Mouse (Mus musculus): ENCODE data around the gene Tfap4. TPM values are rescaled to one million over a fixed set of nuclear protein-coding genes. Genes with fewer than 3 reads are reported as not detected.

The Tfap4 gene
- polyA plus RNA-seq, 1 experiment, result 12.0 TPM

GRCm38 (mm10) chr16:4547611-4548010, 12.0 kb downstream of the Tfap4 start:
- TF ChIP-seq POLR2A (IDR thresholded peaks at IDR 0.05; ENCODE audit: control insufficient read depth, extremely low read depth, insufficient read depth, low read length, poor library complexity) (no peak), CTCF (IDR thresholded peaks at IDR 0.05; ENCODE audit: borderline replicate concordance, control insufficient read depth, extremely low read depth, insufficient read depth, low read length, poor library complexity) (no peak)
- peaks cover 2% of the 10 kb centered on the region; the same call in 1 of the 2 replicates for H3K4me1 ChIP-seq (replicated peaks; ENCODE audit: control insufficient read depth, insufficient read depth, low read length)
- no peaks in the 10 kb centered on the region for H3K27me3 ChIP-seq (ENCODE audit: control insufficient read depth, insufficient read depth, low read length)
- 94% methylated on average over 5 of the region's 5 CpGs for WGBS
- no peak for DNase-seq
- H3K4me3 ChIP-seq (ENCODE audit: control insufficient read depth, insufficient read depth, low read length), result no peak overlapping the region
- H3K36me3 ChIP-seq (ENCODE audit: control insufficient read depth, insufficient read depth, low read length), result peaks cover 15% of the 10 kb centered on the region
- H3K27ac ChIP-seq (ENCODE audit: control insufficient read depth, insufficient read depth, low read length), result no peak overlapping the region

- H3K27me3 ChIP-seq (ENCODE audit: control insufficient read depth, insufficient read depth, low read length), result no peaks in the 10 kb centered on the region
- H3K4me1 ChIP-seq (replicated peaks; ENCODE audit: control insufficient read depth, insufficient read depth, low read length), result no peaks in the 10 kb centered on the region; the same call in 1 of the 2 replicates
- H3K36me3 ChIP-seq (ENCODE audit: control insufficient read depth, insufficient read depth, low read length), result peaks cover 15% of the 10 kb centered on the region
- no peak for TF ChIP-seq POLR2A (IDR thresholded peaks at IDR 0.05; ENCODE audit: control insufficient read depth, extremely low read depth, insufficient read depth, low read length, poor library complexity)
- no peak for TF ChIP-seq CTCF (IDR thresholded peaks at IDR 0.05; ENCODE audit: borderline replicate concordance, control insufficient read depth, extremely low read depth, insufficient read depth, low read length, poor library complexity)
- no peak for DNase-seq
- WGBS, result 96% methylated on average over 8 of the region's 8 CpGs
- H3K4me3 ChIP-seq (ENCODE audit: control insufficient read depth, insufficient read depth, low read length), result no peak overlapping the region
- H3K27ac ChIP-seq (ENCODE audit: control insufficient read depth, insufficient read depth, low read length), result no peak overlapping the region
Measured at GRCm38 (mm10) chr16:4546838-4547237, 12.8 kb downstream of the Tfap4 start.

- TF ChIP-seq POLR2A (IDR thresholded peaks at IDR 0.05; ENCODE audit: control insufficient read depth, extremely low read depth, insufficient read depth, low read length, poor library complexity) (no peak), CTCF (IDR thresholded peaks at IDR 0.05; ENCODE audit: borderline replicate concordance, control insufficient read depth, extremely low read depth, insufficient read depth, low read length, poor library complexity) (no peak)
- Histone ChIP-seq H3K4me3 (ENCODE audit: control insufficient read depth, insufficient read depth, low read length) (no peak overlapping the region), H3K36me3 (ENCODE audit: control insufficient read depth, insufficient read depth, low read length) (peaks cover 15% of the 10 kb centered on the region), H3K4me1 (replicated peaks; ENCODE audit: control insufficient read depth, insufficient read depth, low read length) (peaks cover 2% of the 10 kb centered on the region; the same call in 1 of the 2 replicates), H3K27me3 (ENCODE audit: control insufficient read depth, insufficient read depth, low read length) (no peaks in the 10 kb centered on the region), H3K27ac (ENCODE audit: control insufficient read depth, insufficient read depth, low read length) (no peak overlapping the region)
- DNase-seq, result no peak
- WGBS, result 89% methylated on average over 9 of the region's 9 CpGs
Measured at GRCm38 (mm10) chr16:4544845-4545244, 14.8 kb downstream of the Tfap4 start.

- no peak for TF ChIP-seq POLR2A (IDR thresholded peaks at IDR 0.05; ENCODE audit: control insufficient read depth, extremely low read depth, insufficient read depth, low read length, poor library complexity)
- TF ChIP-seq CTCF (IDR thresholded peaks at IDR 0.05; ENCODE audit: borderline replicate concordance, control insufficient read depth, extremely low read depth, insufficient read depth, low read length, poor library complexity), result no peak
- no peaks in the 10 kb centered on the region for H3K27me3 ChIP-seq (ENCODE audit: control insufficient read depth, insufficient read depth, low read length)
- peaks cover 2% of the 10 kb centered on the region; the same call in 1 of the 2 replicates for H3K4me1 ChIP-seq (replicated peaks; ENCODE audit: control insufficient read depth, insufficient read depth, low read length)
- no peak for DNase-seq
- 86% methylated on average over 3 of the region's 3 CpGs for WGBS
- H3K27ac ChIP-seq (ENCODE audit: control insufficient read depth, insufficient read depth, low read length), result no peak overlapping the region
- peaks cover 13% of the 10 kb centered on the region for H3K36me3 ChIP-seq (ENCODE audit: control insufficient read depth, insufficient read depth, low read length)
- no peak overlapping the region for H3K4me3 ChIP-seq (ENCODE audit: control insufficient read depth, insufficient read depth, low read length)
Measured at GRCm38 (mm10) chr16:4543266-4543665, 16.4 kb downstream of the Tfap4 start.

- no peak for DNase-seq
- no peak for TF ChIP-seq CTCF (IDR thresholded peaks at IDR 0.05; ENCODE audit: borderline replicate concordance, control insufficient read depth, extremely low read depth, insufficient read depth, low read length, poor library complexity)
- TF ChIP-seq POLR2A (IDR thresholded peaks at IDR 0.05; ENCODE audit: control insufficient read depth, extremely low read depth, insufficient read depth, low read length, poor library complexity), result no peak
- Histone ChIP-seq H3K27me3 (ENCODE audit: control insufficient read depth, insufficient read depth, low read length) (no peaks in the 10 kb centered on the region), H3K27ac (ENCODE audit: control insufficient read depth, insufficient read depth, low read length) (no peak overlapping the region), H3K4me1 (replicated peaks; ENCODE audit: control insufficient read depth, insufficient read depth, low read length) (peaks cover 2% of the 10 kb centered on the region; the same call in 1 of the 2 replicates), H3K4me3 (ENCODE audit: control insufficient read depth, insufficient read depth, low read length) (no peak overlapping the region), H3K36me3 (ENCODE audit: control insufficient read depth, insufficient read depth, low read length) (peaks cover 10% of the 10 kb centered on the region)
- WGBS, result 53% methylated on average over 7 of the region's 7 CpGs
Measured at GRCm38 (mm10) chr16:4542236-4542774, 17.3 kb downstream of the Tfap4 start.

- peak within 1 kb of the TSS; percentile 64 for H3K4me3 ChIP-seq (ENCODE audit: control insufficient read depth, insufficient read depth, low read length)
- peaks cover 10% of the 10 kb centered on the region for H3K36me3 ChIP-seq (ENCODE audit: control insufficient read depth, insufficient read depth, low read length)
- H3K27ac ChIP-seq (ENCODE audit: control insufficient read depth, insufficient read depth, low read length), result no peak within 1 kb of the TSS
- peak; percentile 96 for DNase-seq
- WGBS, result 1% methylated on average over 43 of the region's 43 CpGs
- TF ChIP-seq POLR2A (IDR thresholded peaks at IDR 0.05; ENCODE audit: control insufficient read depth, extremely low read depth, insufficient read depth, low read length, poor library complexity) (peak; percentile 53; the same call in 1 of the 2 replicates), CTCF (IDR thresholded peaks at IDR 0.05; ENCODE audit: borderline replicate concordance, control insufficient read depth, extremely low read depth, insufficient read depth, low read length, poor library complexity) (peak; percentile 82)
- peaks cover 2% of the 10 kb centered on the region; the same call in 1 of the 2 replicates for H3K4me1 ChIP-seq (replicated peaks; ENCODE audit: control insufficient read depth, insufficient read depth, low read length)
- H3K27me3 ChIP-seq (ENCODE audit: control insufficient read depth, insufficient read depth, low read length), result no peaks in the 10 kb centered on the region
Measured at GRCm38 (mm10) chr16:4541501-4542198, 18.0 kb downstream of the Tfap4 start, which contains the start of gene Srl. Srl (minus strand) TSS chr16:4541816.
